Mouse (Mus musculus): Measurements from ENCODE around the gene Gna12.

Gna12 gene

DNA sequence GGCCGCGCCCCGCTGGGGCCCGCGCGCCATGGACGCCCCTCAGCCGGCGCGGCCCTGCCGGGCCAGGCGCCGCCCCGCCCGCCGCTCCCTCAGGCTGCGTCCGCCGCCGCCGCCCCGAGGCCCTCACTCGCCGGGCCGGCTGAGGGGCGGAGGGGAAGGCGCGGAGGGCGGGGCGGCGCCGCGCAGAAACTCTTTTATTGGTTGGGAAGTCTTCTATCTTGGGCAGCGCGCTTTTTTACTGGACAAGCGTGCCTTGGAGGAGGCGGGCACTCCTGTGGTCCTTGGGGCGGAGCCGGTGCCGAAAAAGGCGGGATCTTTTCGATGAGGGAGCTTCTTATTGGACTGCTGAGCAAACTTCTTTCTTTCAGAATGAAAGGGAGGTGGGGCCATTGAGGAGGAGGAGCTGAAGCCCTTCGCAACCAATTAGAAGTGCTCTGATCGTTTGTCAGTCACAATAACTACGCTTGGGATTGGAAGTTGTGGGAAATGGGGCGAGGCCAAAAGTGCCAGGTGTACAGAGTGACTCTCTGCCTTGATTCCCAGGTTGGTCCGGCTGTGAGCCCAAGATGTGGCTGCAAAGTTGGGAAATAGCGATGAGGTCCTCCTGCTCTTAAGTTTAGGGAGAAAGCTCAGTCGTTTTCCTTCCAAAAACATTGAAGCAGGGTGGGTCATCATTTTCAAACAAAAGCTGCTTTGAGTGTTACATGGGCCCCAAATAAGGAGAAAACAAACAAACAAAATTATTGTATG lies at the start of gene Gna12:
Gene Gna12, minus strand, starts transcription at position 118 of the 750 bp plus-strand sequence.
- DNase-seq (ENCODE audit: low spot score), result peak; percentile 99

DNA sequence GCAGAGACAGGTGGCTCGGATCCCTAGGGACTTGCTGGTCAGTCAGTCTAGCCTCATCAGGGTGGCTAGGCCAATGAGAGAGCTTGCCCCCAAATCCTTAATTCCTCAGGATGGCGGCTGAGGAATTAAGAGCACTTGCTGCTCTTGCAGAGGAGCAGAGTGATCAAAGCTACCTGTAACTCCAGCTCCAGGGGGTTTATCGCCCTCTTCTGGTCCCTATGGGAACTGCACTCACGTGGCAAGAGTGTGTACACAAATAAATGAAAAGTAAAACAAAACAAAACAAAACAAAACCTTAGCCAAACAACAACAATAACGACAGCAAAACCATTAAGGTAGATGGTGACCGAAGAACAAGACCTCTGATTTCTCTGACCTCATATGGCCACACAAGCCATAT lies 48.4 kb upstream of the Gna12 start:
- no peak for DNase-seq (ENCODE audit: low spot score)

DNA sequence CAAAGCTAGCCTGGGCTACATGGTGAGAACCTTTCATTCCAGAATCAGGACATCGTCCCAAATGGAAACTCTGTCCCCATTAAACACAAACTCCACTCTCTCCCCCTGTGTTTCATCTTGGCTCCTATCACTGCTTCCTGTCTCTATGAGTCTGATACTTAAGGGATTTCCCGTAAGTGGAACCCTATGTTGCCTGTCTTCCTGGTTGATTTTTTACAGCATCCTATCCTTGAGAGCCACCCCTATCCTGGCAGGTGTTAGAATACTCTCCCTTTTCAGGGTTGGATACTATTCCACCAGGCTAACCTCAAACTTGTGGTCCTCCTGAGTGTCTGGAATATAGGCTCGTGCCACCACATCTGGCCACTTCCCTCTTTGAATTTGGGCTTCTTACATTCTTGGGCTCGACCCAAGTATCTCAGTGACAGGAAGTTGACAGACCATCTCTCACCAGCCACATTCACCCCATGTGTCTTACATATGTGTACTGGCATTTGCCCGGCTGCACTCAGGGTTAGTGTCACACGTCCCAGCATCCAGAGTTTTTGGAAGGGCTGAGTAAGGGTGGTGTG lies 43.6 kb upstream of the Gna12 start:
- no peak for DNase-seq (ENCODE audit: low spot score)

DNA sequence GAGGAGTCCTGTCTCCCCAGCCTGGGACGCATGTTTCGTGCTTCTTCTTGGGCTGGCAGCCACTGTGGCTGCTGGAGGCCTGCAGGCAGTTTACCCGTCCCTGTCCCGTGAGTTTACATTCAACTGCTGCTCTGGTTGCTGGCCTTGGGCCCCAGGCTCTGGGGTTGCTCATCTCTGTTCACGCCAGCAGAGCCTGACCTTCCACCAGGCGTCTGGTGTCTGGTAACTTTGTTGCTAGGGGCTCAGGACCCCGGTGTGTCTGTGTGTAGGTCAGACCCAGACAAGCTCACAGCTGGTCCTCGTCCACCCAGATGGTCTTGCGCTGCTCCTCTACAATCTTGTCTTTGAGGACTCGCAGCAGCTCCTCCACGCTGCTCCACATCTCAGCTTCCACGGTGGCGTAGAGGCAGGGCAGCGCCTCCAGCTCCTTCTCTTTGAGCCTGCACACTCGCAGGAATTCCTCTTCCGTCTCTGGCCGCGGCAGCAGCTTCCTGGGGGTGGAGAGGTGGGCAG lies 42.9 kb upstream of the Gna12 start:
- no peak for DNase-seq (ENCODE audit: low spot score)

DNA sequence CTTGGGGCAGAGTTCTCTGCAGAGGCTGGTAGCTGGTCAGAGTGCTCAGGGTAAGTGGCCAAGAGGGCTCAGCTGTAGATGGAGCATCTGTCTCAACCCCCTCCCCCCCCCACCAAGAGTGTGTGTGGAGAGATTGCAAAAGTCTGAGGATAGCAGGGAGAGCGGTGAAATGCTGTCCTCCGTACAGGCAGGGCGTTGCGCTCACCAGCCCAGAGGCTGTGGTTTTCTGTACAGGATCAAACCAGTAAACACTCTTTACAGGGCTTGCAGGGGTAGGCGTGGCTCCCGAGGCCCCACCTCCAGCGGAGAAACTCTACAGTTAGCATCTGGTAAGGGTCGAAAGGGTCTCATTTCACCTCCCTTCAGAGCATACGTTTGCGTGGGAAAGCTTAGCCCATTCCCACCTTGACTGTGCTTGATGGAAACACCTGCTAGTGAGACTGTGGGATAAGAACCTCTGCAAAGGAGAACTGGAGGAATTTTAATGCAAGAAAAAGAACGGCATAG lies 42.4 kb upstream of the Gna12 start:
- peak; percentile 26 for DNase-seq (ENCODE audit: low spot score)

DNA sequence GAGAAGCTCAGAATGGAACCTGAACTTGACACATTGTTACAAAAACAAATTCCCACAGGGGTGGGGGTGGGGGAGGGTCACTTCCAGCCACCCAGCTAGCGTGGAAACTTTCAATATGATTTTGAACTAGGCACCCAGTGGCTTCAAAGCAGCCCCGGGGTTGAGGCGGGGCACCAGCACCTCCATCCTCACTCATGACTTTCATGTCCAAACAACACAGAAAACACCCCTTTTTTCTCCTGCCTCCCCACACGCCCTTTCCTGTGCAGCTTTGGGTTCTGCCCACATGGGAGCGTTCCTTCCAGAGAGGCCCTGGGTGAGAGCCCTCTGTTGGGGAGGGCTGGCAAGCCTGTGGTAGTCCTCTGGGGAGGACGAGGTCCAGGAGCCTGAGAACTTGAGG lies 41.0 kb upstream of the Gna12 start:
- peak; percentile 28 for DNase-seq (ENCODE audit: low spot score)

DNA sequence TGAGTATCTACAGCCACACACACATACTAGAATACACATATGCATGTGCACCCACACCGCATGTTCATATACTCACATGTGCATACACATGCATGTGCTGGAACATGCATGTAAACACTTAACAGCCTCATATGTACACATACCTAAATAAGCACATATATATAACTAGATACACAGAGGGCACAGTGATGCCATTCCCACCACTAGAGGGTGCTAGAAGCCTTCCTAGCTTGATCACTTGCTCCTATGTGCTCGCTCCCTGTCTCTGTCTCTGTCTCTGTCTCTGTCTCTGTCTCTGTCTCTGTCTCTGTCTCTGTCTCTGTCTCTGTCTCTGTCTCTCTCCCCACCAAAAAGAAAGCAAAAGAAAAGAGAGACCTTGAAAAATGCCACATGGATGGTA lies 38.8 kb upstream of the Gna12 start:
- peak; percentile 49 for DNase-seq (ENCODE audit: low spot score)

DNA sequence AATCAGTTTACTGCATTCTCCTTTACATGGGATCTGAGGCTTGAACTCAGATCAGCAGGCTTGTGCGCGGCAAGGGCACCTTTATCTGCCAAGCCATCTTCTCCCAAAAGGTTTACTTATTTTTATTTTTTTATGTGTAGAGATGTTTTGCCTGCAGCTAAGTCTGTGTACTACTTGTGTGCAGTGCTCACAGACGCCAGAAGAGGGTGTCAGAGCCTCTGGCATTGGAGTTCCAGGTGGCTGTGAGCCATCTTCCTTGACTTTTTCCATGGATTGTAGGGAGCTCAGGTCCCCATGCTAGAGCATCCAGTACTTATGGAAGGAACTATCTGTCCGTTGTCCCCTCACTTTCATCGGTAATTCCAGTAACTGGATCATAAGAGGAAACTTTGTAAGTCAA lies 29.5 kb upstream of the Gna12 start:
- DNase-seq (ENCODE audit: low spot score), result no peak

DNA sequence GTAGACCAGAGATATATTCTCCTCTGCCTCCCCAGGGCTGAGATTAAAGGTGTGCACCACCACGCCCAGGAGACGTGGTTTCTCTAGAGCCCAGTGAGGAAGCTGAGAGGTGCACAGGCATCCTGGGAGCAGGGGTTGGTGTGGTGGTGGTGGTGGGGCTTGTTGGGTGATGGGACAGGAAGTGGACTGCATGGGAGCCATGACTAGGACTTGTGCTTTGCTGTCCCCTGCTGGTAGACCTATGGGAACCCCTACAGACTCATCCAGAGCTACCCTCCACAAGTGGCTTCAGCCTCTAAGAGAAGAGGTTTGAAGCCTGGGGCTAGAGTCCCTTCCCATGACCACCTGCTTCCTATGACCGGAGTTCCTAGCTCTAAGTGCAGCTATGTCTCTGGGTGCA lies 28.1 kb upstream of the Gna12 start:
- no peak for DNase-seq (ENCODE audit: low spot score)

DNA sequence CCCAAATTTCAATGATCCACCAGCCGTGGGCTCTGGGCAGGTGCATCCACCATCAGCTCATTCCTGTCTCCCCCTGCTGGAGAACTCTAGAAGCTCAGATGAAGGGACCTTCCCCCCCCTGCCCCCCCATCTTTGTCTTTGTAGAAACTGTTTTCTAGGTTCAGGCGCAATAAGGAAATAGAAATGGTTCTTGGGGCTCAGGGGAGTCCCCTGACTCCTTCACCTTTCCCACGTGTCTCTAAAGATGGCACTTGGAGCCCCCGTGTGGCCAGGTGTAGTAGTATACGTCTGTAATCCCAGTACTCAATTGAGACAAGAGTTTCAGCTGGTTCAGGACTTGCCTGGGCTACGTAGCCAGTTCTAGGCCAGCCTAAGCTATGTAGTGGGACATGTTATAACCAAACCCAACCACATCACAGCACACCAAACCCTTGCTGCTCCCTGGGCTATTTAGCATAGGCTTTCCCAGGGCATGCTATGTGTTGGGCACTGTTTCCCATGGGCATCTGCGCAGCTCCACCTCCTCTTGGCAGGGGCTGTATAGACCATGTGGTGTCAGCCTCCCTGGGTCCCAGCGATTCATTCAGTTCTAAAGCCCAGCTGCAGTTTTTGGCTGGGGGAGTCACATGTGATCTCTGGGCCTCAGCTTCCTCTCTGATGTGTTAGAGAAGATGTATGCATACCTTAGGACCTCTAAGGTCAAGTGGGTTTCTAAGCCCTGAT lies 27.4 kb upstream of the Gna12 start:
- no peak for DNase-seq (ENCODE audit: low spot score)

DNA sequence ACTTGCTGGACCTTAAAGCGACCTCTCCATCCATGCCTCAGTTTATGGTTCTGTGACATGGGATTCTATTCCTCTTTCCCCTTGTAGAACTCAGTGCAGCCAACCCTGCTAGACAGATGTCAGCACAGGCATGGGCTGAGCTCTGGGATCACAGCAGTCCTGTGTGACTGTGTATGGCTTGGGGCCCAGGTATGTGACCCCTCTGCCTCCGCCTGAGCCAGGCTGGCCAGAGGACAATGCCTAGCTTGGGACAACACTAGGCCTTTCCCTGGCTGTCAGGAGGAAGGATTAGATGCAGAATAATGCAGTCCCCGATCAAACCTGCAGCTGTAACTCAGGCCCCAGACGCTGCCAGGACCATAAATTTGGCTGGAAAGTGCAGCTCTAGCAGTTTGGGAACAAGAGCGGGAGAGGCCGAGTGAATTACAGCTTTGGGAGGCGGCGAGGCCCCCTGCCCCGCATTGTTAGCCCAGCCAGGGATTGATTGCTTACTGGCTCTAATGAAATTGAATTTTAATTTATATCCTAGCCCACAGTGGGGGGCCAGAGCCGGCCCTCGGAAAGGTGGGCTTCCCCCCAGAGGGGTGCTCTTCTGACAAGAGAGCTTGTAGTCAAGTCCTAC lies 25.8 kb upstream of the Gna12 start:
- DNase-seq (ENCODE audit: low spot score), result no peak

DNA sequence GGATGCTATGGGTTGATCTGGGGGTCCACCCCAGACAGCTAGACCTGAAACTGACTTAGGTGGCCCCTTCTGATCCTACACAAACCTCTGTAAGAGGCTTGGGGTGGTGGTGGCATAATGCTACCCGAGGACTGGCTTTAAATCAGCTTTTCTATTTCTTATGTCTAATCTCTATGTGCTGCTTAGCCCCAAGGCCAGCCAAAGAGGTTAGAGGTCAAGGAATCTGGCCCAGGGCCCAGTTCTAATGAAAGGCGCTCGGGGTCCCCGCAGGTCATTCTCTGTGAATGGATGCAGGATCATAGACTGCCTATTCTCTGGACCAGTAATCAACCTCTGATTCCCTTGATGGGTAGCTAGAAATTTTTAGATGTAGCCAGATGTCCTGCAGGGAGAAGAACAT lies 24.5 kb upstream of the Gna12 start:
- no peak for DNase-seq (ENCODE audit: low spot score)

DNA sequence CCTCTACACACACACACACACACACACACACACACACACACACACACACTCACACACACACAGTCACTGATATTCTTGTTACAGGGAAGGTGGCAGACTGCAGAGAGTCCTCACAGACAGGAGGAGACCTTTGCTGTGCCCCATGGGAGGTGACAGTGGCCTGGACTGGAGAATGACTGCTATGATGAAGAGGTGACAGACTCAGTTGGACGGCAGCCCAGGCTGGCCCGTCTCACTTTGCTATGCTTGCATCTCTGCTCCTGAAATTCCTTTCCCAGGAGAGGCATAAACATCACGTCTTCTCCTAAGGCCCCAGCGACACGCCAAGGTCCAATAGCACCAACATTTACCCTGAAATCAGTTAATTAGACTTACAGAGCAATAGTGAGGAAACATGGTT lies 23.5 kb upstream of the Gna12 start:
- DNase-seq (ENCODE audit: low spot score), result no peak

DNA sequence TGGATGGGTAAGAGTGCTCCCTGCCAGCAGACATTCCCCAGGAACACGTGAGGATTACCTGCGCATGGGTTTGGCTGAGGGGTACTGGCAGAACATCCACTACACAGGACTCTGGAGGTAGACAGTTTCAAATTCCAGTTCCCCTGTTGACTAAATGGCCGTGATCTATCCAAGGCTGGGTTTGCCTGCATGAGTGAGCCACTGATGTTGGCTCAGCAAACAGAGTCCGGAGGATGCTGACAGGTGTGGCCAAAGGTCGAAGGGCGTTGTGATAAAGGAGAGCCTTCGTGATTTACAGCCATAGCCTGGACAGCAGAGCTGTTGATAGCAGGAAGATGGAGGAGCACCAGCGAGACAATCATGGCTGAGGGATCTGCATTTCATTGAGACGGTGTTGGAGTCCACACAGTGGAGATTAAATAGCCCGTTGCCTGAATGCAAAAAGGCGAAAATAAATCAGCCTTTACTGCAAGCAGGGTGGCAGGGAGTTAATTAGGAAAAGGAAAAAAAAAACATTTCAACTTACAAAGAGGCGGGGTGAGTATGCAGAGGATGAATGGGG lies 22.3 kb upstream of the Gna12 start:
- DNase-seq (ENCODE audit: low spot score), result no peak

DNA sequence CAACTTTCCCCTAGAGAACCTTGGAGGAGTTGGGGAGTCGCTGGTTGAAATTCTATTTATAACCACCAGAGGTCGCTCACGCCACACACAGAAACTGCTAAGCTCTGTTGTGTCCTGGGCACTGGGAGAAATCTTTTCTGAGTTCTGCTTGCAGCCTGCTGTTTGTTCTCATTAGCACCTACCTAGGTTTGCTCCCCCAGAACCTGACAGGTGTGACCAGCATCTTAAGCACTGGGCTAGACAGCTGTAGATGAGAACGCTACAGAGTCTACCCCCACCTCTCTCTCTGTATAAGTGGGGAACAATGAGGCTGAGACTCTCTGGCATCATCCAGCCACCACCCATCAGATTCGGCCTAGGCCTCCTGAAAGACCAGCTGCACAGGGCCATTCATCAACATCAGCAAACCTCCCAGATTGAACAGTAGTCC lies 17.1 kb upstream of the Gna12 start:
- peak; percentile 39 for DNase-seq (ENCODE audit: low spot score)

DNA sequence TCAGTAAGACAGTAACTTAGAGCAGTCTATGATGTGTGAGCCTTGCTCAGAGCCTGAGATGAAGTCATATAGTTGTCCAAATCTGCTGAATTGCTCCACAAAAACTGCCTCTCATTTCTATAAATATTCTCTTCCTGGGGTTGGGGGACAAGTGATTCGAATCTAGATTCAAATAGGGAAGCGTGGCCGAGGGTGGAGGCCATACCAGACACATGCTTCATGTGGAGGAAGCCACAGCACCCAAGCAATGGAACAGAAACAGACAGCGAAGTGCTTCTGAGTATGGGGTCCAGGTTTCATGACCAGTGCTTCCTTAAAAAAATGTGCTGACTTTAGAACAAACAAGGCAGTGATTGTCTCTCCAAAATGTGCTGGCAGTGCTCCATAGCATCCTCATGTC lies 11.7 kb upstream of the Gna12 start:
- DNase-seq (ENCODE audit: low spot score), result no peak

DNA sequence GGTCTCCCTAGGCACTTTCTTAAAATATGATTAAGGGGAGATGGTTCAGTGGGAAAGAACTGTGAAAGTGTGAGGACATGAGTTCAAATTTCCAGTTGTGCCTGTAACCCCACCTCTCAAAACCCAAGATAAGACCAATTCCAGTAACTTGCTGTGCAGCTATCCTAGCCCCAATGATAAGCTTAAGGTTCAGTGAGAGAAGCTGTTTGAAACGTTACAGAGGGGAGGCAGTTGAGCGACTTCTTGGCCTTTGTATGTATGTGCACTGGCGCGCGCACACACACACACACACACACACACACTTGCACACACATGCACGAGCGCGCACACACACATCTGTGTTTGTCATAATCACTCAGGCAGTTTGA lies 817 bp upstream of the Gna12 start:
- no peak for DNase-seq (ENCODE audit: low spot score)

DNA sequence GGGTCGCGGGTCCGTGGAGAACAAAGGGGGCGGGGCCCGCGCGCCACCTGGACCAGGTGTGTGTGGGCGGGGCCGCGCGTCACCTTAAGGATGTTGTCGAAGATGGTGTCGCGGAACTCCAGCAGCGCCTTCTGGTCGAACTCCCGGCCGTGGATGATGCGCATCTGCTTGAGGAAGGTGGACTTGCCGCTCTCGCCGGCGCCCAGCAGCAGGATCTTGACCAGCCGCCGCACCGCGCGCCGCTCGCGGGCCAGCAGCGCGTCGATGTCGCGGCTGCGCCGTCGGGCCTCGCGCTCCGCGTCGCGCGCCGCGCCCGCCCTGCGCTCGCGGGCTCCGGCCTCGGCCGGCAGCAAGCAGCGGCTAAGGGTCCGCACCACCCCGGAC lies 328 bp downstream of the Gna12 start:
- DNase-seq (ENCODE audit: low spot score), result peak; percentile 41

DNA sequence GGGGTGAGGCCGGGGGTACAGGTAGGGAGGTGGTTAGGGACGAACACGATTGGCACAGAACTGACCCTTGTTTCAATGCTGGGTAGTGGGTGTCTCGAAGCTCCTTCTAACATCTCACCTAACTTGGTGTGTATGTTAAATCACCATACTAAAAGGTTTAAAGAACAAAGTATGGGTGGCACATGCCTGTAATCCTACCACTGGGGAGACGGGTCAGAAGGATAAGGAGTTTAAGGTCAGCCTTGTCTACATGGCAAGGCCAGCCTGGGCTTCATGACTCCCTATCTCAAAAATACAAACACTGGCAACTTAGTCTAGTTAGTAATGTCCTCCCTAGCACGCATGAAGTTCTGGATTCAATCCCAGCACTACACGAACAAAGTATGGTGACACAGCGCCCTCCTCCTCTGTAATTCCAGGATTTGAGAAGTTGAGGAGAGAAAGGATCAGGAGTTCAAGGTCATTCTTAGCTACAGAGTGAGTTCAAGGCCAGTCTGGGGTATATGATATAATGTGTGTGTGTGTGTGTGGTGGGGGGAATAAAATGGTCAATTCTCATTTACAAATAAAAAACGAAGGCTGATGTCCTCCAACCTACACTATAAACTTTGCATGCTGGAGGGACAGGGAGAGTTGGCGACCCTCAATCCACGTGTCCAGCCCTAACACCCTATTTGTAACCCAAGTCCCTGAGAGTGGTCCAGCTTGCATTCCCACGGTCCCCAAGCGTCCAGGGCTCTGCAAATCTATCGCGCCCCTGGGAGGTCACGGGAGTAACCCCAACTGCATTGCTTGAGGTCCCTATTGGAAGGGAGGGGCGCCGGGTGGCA lies 935 bp downstream of the Gna12 start:
- no peak for DNase-seq (ENCODE audit: low spot score)

DNA sequence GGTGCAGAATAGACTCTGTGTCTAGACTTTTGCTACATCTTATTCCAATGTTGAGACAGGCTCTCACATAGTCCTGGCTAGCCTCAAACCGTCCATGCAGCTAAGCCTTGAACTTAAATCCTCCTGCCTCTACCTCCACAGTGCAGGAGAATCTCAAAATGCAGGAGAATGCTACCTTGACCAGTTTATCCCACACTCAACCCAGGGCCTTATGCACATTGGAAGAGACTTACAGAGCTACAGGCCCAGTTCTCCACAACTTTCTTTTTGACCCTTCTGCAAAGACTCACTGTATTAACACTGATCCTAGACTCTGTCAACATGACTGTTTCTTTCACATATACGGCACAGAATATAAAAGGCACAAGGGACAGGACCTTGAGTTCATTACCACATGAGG lies 1.9 kb downstream of the Gna12 start:
- DNase-seq (ENCODE audit: low spot score), result no peak

DNA sequence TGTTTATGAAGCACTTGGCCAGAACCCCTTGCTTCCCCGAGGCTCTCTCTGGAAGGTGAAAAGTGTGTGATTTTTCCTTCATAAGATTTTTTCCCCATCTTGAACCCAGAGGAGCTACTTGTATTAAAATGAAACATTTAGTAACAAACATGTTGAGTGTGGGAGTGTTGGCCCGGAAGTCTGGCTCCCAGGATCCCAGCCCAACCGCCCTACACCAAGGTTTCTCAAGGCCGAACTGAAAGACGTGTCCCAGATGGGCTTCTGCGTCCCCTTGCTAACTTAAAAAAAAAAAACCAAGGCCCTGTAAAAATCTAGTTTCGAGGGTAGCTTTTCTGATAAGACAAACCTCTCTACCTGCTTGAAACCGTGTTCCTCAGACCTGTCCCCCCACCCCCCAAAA lies 2.3 kb downstream of the Gna12 start:
- no peak for DNase-seq (ENCODE audit: low spot score)

Measured in lung, postnatal 25 days (tissue).